Mouse (Mus musculus): ENCODE results near the gene Akr1cl. TPM values are rescaled to one million over a fixed set of nuclear protein-coding genes. Genes with fewer than 3 reads are reported as not detected.
A peak's percentile ranks its signal among the peaks of the same experiment; 100 is the strongest.

Akr1cl gene
- polyA plus RNA-seq, 1 experiment from 2014 or later = not detected

DNA sequence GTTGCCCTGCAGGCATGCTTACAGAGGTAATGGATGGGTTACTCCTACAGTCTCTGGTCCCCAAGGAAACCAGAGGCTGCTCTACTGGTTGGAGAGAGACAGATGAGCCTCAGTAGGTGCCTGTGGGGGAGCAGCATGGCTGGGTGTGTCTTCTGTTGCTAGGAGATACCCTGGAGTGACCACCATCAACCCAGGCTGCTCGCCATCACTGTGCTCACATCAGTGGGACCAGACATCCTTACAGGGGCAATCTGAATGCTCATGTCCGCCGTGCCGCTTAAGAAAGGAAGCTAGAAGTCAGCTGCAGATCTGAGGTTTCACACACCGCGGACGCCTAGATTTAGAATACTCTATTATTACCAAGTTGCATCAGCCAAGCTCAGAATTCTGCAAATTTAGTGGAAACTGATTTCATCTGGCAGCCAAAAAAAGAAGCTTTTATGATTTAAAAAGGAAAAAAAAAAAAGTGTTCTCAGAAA lies 54.2 kb downstream of the Akr1cl start:
- ATAC-seq (ENCODE audit: low FRiP score, low TSS enrichment) = no peak
- H3K36me3 ChIP-seq (ENCODE audit: control insufficient read depth, insufficient read depth, low read length) = no peaks in the 10 kb centered on the region
- no peak overlapping the region for H3K9ac ChIP-seq (replicated peaks; ENCODE audit: low read length)
- no peak overlapping the region for H3K27ac ChIP-seq (replicated peaks; ENCODE audit: low read depth, low read length)
- 66% methylated on average over 7 of the region's 7 CpGs for WGBS
- DNase-seq = peak; percentile 19
- no peak overlapping the region for H3K4me2 ChIP-seq (ENCODE audit: low read length)
- no peaks in the 10 kb centered on the region for H3K9me3 ChIP-seq (ENCODE audit: control insufficient read depth, low read length)
- no peaks in the 10 kb centered on the region for H3K27me3 ChIP-seq (ENCODE audit: control insufficient read depth, insufficient read depth, low read length)
- H3K4me3 ChIP-seq (replicated peaks; ENCODE audit: low read depth, low read length) = no peak overlapping the region
- peaks cover 16% of the 10 kb centered on the region for H3K4me1 ChIP-seq (ENCODE audit: control insufficient read depth, insufficient read depth, low read length)

DNA sequence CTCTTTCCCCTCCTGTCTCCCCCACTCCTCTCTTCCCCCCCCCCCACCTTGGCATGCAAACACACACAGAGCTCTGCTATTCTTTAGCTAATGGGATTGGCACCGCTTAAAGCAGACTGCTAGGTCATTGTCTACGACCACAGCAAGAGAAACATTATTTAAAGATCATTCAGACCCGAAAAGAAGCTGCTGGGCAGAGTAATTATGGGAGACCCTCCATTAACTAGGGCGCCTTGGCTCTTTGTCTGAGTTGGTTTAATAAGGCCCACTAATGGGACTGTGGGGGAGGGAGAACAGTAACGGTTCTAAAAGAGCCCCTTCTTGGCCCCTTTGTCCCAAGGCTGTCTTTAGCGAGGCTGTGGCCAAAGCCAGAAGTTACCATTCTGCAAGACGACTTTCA lies 57.2 kb downstream of the Akr1cl start:
- ATAC-seq (ENCODE audit: low FRiP score, low TSS enrichment) (0 out of 2 replicates have a peak, but pooled peaks have one; percentile 24), DNase-seq (peak; percentile 50)
- WGBS = 4% methylated on average over 7 of the region's 7 CpGs
- Histone ChIP-seq H3K4me3 (replicated peaks; ENCODE audit: low read depth, low read length) (no peak overlapping the region), H3K27ac (replicated peaks; ENCODE audit: low read depth, low read length) (no peak overlapping the region), H3K4me1 (ENCODE audit: control insufficient read depth, insufficient read depth, low read length) (peaks cover 13% of the 10 kb centered on the region), H3K9me3 (ENCODE audit: control insufficient read depth, low read length) (no peaks in the 10 kb centered on the region), H3K9ac (replicated peaks; ENCODE audit: low read length) (0 out of 2 replicates have a peak overlapping the region, but pooled peaks have one; percentile 26), H3K27me3 (ENCODE audit: control insufficient read depth, insufficient read depth, low read length) (no peaks in the 10 kb centered on the region), H3K36me3 (ENCODE audit: control insufficient read depth, insufficient read depth, low read length) (no peaks in the 10 kb centered on the region), H3K4me2 (ENCODE audit: low read length) (peak overlapping the region; percentile 24; the same call in 1 of the 2 replicates)

DNA sequence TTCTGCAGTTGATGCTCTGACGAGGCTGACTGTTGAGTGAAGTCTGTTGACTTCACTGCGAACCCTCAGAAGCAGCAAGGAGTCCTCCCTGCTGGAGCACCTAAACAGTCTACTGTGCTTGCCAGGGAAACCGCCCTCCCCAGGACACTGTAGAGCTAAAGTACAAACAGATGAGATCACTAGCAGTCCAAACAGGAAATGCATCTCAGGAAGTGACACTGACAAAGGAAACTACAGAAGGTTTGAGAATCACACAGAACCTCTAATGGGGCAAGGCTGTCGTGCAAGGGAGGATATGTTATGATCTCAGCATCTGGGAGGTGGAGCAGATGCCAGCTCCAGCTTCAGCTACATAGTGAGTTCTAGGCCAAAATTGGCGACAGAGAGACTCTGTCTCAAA lies 61.9 kb downstream of the Akr1cl start:
- Histone ChIP-seq H3K9ac (replicated peaks; ENCODE audit: low read length) (no peak overlapping the region), H3K4me2 (ENCODE audit: low read length) (no peak overlapping the region), H3K4me1 (ENCODE audit: control insufficient read depth, insufficient read depth, low read length) (peaks cover 12% of the 10 kb centered on the region), H3K9me3 (ENCODE audit: control insufficient read depth, low read length) (no peaks in the 10 kb centered on the region), H3K4me3 (replicated peaks; ENCODE audit: low read depth, low read length) (no peak overlapping the region), H3K36me3 (ENCODE audit: control insufficient read depth, insufficient read depth, low read length) (no peaks in the 10 kb centered on the region), H3K27me3 (ENCODE audit: control insufficient read depth, insufficient read depth, low read length) (no peaks in the 10 kb centered on the region), H3K27ac (replicated peaks; ENCODE audit: low read depth, low read length) (no peak overlapping the region)
- DNase-seq = no peak
- ATAC-seq (ENCODE audit: low FRiP score, low TSS enrichment) = no peak
- 82% methylated on average over 5 of the region's 5 CpGs for WGBS

Other genes starting within 250 kb of the Akr1cl start
- 11.7 and 12.3 TPM in 2 replicates for gene Plekhm3, start 75.9 kb downstream of the Akr1cl start, polyA plus RNA-seq (2014; fragmentation: Nextera tagmentation; extraction: Ambion mirVana)
- not detected in 2 replicates for gene Cryge, start 18.4 kb upstream of the Akr1cl start, polyA plus RNA-seq (2014; fragmentation: Nextera tagmentation; extraction: Ambion mirVana)
- gene Crygd, start 30.7 kb upstream of the Akr1cl start, polyA plus RNA-seq (2014; fragmentation: Nextera tagmentation; extraction: Ambion mirVana) = not detected in 2 replicates
- gene Crygc, start 40.9 kb upstream of the Akr1cl start, polyA plus RNA-seq (2014; fragmentation: Nextera tagmentation; extraction: Ambion mirVana) = not detected in 2 replicates
- gene Crygb, start 49.5 kb upstream of the Akr1cl start, polyA plus RNA-seq (2014; fragmentation: Nextera tagmentation; extraction: Ambion mirVana) = not detected in 2 replicates
- not detected in 2 replicates for gene Cryga, start 70.6 kb upstream of the Akr1cl start, polyA plus RNA-seq (2014; fragmentation: Nextera tagmentation; extraction: Ambion mirVana)
- gene Gm28845, start 86.8 kb upstream of the Akr1cl start, polyA plus RNA-seq (2014; fragmentation: Nextera tagmentation; extraction: Ambion mirVana) = not detected in 2 replicates
- gene D630023F18Rik, start 90.5 kb upstream of the Akr1cl start, polyA plus RNA-seq (2014; fragmentation: Nextera tagmentation; extraction: Ambion mirVana) = 0.57 and 0.80 TPM in 2 replicates
- 494 and 592 TPM in 2 replicates for gene Idh1, start 153.7 kb upstream of the Akr1cl start, polyA plus RNA-seq (2014; fragmentation: Nextera tagmentation; extraction: Ambion mirVana)
- gene Pikfyve, start 153.9 kb upstream of the Akr1cl start, polyA plus RNA-seq (2014; fragmentation: Nextera tagmentation; extraction: Ambion mirVana) = 18.8 and 22.4 TPM in 2 replicates
- 0.93 and 1.1 TPM in 2 replicates for gene Pth2r, start 249.3 kb upstream of the Akr1cl start, polyA plus RNA-seq (2014; fragmentation: Nextera tagmentation; extraction: Ambion mirVana)